Mouse (Mus musculus) forebrain, embryonic 14.5 days (tissue): ENCODE data around the gene Fam69b. TPM values are rescaled to one million over a fixed set of nuclear protein-coding genes. Genes with fewer than 3 reads are reported as not detected.

ENCODE experiments used
- ATAC-seq: fragments of 200-750 bp; cut with Nextera tagmentation; 2 replicates; pipeline ENCODE4 v1.8.0; 2017; ENCODE audit warnings: mild to moderate bottlenecking, moderate library complexity
- DNase-seq: peaks from one replicate; pipeline ENCODE4 v3.0.0-alpha.2; 2015; ENCODE audit warnings: low spot score
- H3K27ac ChIP-seq: fragments of 300-500 bp; sonication (generic); 2 replicates; pipeline ENCODE4 v1.5.1; 2014; ENCODE audit warnings: low read depth, mild to moderate bottlenecking, control low read depth, low read length, moderate library complexity
- H3K27me3 ChIP-seq: fragments of 300-500 bp; sonication (generic); replicated peaks from 2 replicates; pipeline ENCODE4 v1.6.1; 2014; ENCODE audit warnings: low read length, control low read depth, mixed read lengths; ENCODE audit not compliant: control insufficient read depth, insufficient read depth
- H3K36me3 ChIP-seq: fragments of 300-500 bp; sonication (generic); 2 replicates; pipeline ENCODE4 v1.6.1; 2014; ENCODE audit warnings: low read length, control low read depth; ENCODE audit not compliant: control insufficient read depth, insufficient read depth
- H3K4me1 ChIP-seq: fragments of 300-500 bp; sonication (generic); 2 replicates; pipeline ENCODE4 v1.6.1; 2014; ENCODE audit warnings: antibody characterized with exemption, low read length, control low read depth; ENCODE audit not compliant: control insufficient read depth, insufficient read depth
- H3K4me2 ChIP-seq: fragments of 300-500 bp; sonication (generic); 2 replicates; pipeline ENCODE4 v1.6.1; 2014; ENCODE audit warnings: mild to moderate bottlenecking, control low read depth, low read length
- H3K4me3 ChIP-seq: fragments of 300-500 bp; sonication (generic); 2 replicates; pipeline ENCODE4 v1.5.1; 2014; ENCODE audit warnings: low read depth, low read length, control low read depth
- H3K9ac ChIP-seq: fragments of 300-500 bp; sonication (generic); 2 replicates; pipeline ENCODE4 v1.6.1; 2014; ENCODE audit warnings: mild to moderate bottlenecking, low read length, control low read depth, moderate library complexity
- H3K9me3 ChIP-seq: fragments of 300-500 bp; sonication (generic); replicated peaks from 2 replicates; pipeline ENCODE4 v1.6.1; 2016; ENCODE audit warnings: low read length, control low read depth, mixed read lengths; ENCODE audit not compliant: control insufficient read depth
- WGBS: fragments of 180-500 bp; shearing (Covaris S2); extraction: QIAGEN DNeasy Blood & Tissue Kit; methylation state at CpG from one replicate; pipeline ENCODE4 v1.1.7; 2014; 5-methylcytosine and 5-hydroxymethylcytosine counted together
- polyA plus RNA-seq: library from polyadenylated mRNA; unstranded; fragments of >200 nt; fragmentation: Nextera tagmentation; extraction: Ambion mirVana; gene quantifications from 2 replicates; pipeline ENCODE4 v1.2.1, GENCODE M21; 2014

Fam69b gene
- polyA plus RNA-seq, 1 experiment from 2014 or later = 97.4 TPM

- Histone ChIP-seq H3K9ac (peak overlapping the region; percentile 60), H3K27ac (peak overlapping the region; percentile 24; the same call in 1 of the 2 replicates), H3K4me1 (no peaks in the 10 kb centered on the region), H3K9me3 (no peaks in the 10 kb centered on the region), H3K4me2 (peak overlapping the region; percentile 66), H3K4me3 (peak overlapping the region; percentile 54), H3K27me3 (no peaks in the 10 kb centered on the region), H3K36me3 (no peaks in the 10 kb centered on the region)
- peak; percentile 59 for ATAC-seq
- DNase-seq = peak; percentile 42
- 6% methylated on average over 11 of the region's 11 CpGs for WGBS
Measured at GRCm38 (mm10) chr2:26587044-26587405, 41.2 kb upstream of the Fam69b start.

- Histone ChIP-seq H3K27ac (peak overlapping the region; percentile 33; the same call in 1 of the 2 replicates), H3K36me3 (no peaks in the 10 kb centered on the region), H3K27me3 (no peaks in the 10 kb centered on the region), H3K4me1 (no peaks in the 10 kb centered on the region), H3K9ac (no peak overlapping the region; the same call in 1 of the 2 replicates), H3K9me3 (no peaks in the 10 kb centered on the region), H3K4me2 (no peak overlapping the region), H3K4me3 (no peak overlapping the region)
- no peak for DNase-seq
- ATAC-seq = no peak
- WGBS = 56% methylated on average over 4 of the region's 4 CpGs
Measured at GRCm38 (mm10) chr2:26588573-26588972, 39.7 kb upstream of the Fam69b start.

GRCm38 (mm10) chr2:26589284-26589683, 39.0 kb upstream of the Fam69b start:
- H3K27ac ChIP-seq = no peak overlapping the region
- WGBS = 87% methylated on average over 10 of the region's 10 CpGs
- H3K4me1 ChIP-seq = no peaks in the 10 kb centered on the region
- DNase-seq = no peak
- no peak overlapping the region for H3K9ac ChIP-seq
- no peaks in the 10 kb centered on the region for H3K27me3 ChIP-seq
- H3K9me3 ChIP-seq = no peaks in the 10 kb centered on the region
- H3K36me3 ChIP-seq = no peaks in the 10 kb centered on the region
- ATAC-seq = no peak
- no peak overlapping the region for H3K4me2 ChIP-seq
- no peak overlapping the region for H3K4me3 ChIP-seq

GRCm38 (mm10) chr2:26590282-26590681, 38.0 kb upstream of the Fam69b start:
- no peak overlapping the region for H3K9ac ChIP-seq

DNA sequence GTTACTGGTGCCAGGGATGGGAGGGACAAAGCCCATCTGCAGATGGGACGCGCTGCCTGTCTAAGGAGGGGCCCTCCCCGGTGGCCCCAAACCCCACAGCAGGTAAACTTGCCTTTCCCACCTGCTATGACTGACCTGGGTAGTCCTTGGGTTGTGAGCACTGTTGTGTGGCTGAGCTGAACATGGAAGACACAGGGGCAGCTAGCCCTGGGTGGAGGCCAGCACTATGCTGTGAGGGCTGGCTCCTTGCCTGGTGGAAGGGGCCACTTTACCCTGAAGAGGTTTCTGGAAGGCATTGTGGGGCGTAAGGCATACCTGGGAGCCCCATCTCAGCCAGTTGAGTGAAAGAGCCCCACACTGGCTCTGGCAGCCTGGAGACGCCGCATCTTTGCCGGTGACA, 37.3 kb upstream of the Fam69b start:
- no peak overlapping the region for H3K4me2 ChIP-seq
- no peak for ATAC-seq
- H3K4me1 ChIP-seq = no peaks in the 10 kb centered on the region
- no peak overlapping the region for H3K27ac ChIP-seq
- 86% methylated on average over 7 of the region's 7 CpGs for WGBS
- H3K4me3 ChIP-seq = no peak overlapping the region
- H3K9ac ChIP-seq = no peak overlapping the region
- no peaks in the 10 kb centered on the region for H3K9me3 ChIP-seq
- H3K27me3 ChIP-seq = no peaks in the 10 kb centered on the region
- H3K36me3 ChIP-seq = no peaks in the 10 kb centered on the region
- no peak for DNase-seq

More at GRCm38 (mm10) chr2:26590282-26590681, 38.0 kb upstream of the Fam69b start:
- no peaks in the 10 kb centered on the region for H3K9me3 ChIP-seq
- no peak overlapping the region for H3K4me3 ChIP-seq
- ATAC-seq (no peak), DNase-seq (no peak)
- H3K27me3 ChIP-seq = no peaks in the 10 kb centered on the region
- no peak overlapping the region for H3K4me2 ChIP-seq
- WGBS = 93% methylated on average over 7 of the region's 7 CpGs
- H3K4me1 ChIP-seq = no peaks in the 10 kb centered on the region
- no peaks in the 10 kb centered on the region for H3K36me3 ChIP-seq
- no peak overlapping the region for H3K27ac ChIP-seq

DNA sequence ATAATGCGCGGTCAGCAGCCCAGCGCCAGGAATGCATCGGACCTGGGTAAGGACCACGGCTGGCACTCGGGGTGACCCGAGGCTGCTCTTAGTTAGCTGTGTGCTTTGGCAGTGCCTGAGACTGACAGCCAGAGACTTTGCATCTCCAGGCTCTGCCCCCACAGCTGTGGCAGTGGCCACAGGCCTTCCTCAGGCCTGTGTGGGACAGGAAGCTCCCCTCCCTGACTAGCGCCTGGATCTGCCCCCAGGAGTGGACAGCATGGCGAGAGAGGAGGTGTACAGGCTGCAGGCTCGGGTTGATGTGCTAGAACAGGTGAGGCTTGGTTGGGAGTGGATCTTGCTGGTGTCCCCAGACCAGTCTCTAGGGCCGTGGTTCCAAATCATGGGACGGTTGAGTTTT, 36.8 kb upstream of the Fam69b start:
- no peak overlapping the region for H3K4me3 ChIP-seq
- H3K9ac ChIP-seq = no peak overlapping the region
- no peak overlapping the region for H3K27ac ChIP-seq
- no peaks in the 10 kb centered on the region for H3K4me1 ChIP-seq
- WGBS = 83% methylated on average over 12 of the region's 12 CpGs
- H3K4me2 ChIP-seq = no peak overlapping the region
- no peak for DNase-seq
- no peaks in the 10 kb centered on the region for H3K36me3 ChIP-seq
- ATAC-seq = no peak
- no peaks in the 10 kb centered on the region for H3K27me3 ChIP-seq
- H3K9me3 ChIP-seq = no peaks in the 10 kb centered on the region

GRCm38 (mm10) chr2:26593211-26594021, 34.8 kb upstream of the Fam69b start:
- WGBS = 81% methylated on average over 9 of the region's 9 CpGs

GRCm38 (mm10) chr2:26594022-26594346, 34.3 kb upstream of the Fam69b start:
- H3K36me3 ChIP-seq = no peaks in the 10 kb centered on the region
- 65% methylated on average over 9 of the region's 9 CpGs for WGBS
- no peak for ATAC-seq
- H3K4me1 ChIP-seq = no peaks in the 10 kb centered on the region
- H3K27me3 ChIP-seq = no peaks in the 10 kb centered on the region
- no peak overlapping the region for H3K4me3 ChIP-seq
- no peak for DNase-seq
- H3K27ac ChIP-seq = no peak overlapping the region
- no peak overlapping the region for H3K9ac ChIP-seq
- H3K4me2 ChIP-seq = no peak overlapping the region
- H3K9me3 ChIP-seq = no peaks in the 10 kb centered on the region

More at GRCm38 (mm10) chr2:26593211-26594021, 34.8 kb upstream of the Fam69b start:
- no peaks in the 10 kb centered on the region for H3K27me3 ChIP-seq
- DNase-seq (no peak), ATAC-seq (no peak)
- H3K36me3 ChIP-seq = no peaks in the 10 kb centered on the region
- no peak overlapping the region for H3K9ac ChIP-seq
- H3K4me1 ChIP-seq = no peaks in the 10 kb centered on the region
- H3K4me3 ChIP-seq = no peak overlapping the region
- no peak overlapping the region for H3K27ac ChIP-seq
- no peak overlapping the region for H3K4me2 ChIP-seq
- H3K9me3 ChIP-seq = no peaks in the 10 kb centered on the region

DNA sequence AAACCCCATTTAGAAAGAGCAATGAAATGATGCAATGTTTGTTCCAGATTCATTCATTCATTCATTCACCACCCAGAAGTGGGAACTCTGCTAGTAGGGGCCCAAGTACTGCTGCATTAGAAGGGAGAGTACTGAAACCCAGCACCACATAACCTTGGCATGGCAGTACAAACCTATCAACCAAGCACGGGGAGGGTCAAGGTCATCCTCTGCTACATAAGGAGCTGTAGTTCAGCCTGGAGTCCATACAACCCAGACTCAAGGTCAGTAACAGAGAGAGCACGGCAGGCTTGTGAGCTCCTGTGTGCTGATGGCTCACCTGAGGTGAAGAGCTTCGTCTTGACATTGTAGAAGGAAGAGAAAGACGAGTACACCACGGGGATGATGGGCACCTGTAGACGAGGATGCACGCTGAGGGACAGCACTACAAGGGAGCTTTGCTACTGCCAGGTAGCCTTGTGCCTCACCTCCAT, 33.8 kb upstream of the Fam69b start:
- 93% methylated on average over 7 of the region's 7 CpGs for WGBS

More for the DNA sequence above, 33.8 kb upstream of the Fam69b start:
- no peaks in the 10 kb centered on the region for H3K9me3 ChIP-seq
- no peak overlapping the region for H3K9ac ChIP-seq
- no peaks in the 10 kb centered on the region for H3K4me1 ChIP-seq
- no peaks in the 10 kb centered on the region for H3K27me3 ChIP-seq
- no peak overlapping the region for H3K4me2 ChIP-seq
- DNase-seq (no peak), ATAC-seq (no peak)
- H3K27ac ChIP-seq = no peak overlapping the region
- H3K36me3 ChIP-seq = no peaks in the 10 kb centered on the region
- H3K4me3 ChIP-seq = no peak overlapping the region
